Mouse (Mus musculus) lung, postnatal 0 days (tissue): ENCODE results near the gene 1700037H04Rik. TPM values are rescaled to one million over a fixed set of nuclear protein-coding genes. Genes with fewer than 3 reads are reported as not detected.

Experiments used
- ATAC-seq: fragments of 200-750 bp; cut with Nextera tagmentation; 2 replicates; pipeline ENCODE4 v1.8.0; 2017; ENCODE audit warnings: moderate library complexity
- DNase-seq: peaks from one replicate; pipeline ENCODE4 v3.0.0-alpha.2; 2016; ENCODE audit warnings: low spot score
- H3K27ac ChIP-seq: fragments of 300-500 bp; sonication (generic); 2 replicates; pipeline ENCODE4 v1.5.1; 2014; ENCODE audit warnings: antibody characterized with exemption, mild to moderate bottlenecking, low read length, mixed read lengths
- H3K27me3 ChIP-seq: fragments of 300-500 bp; sonication (generic); replicated peaks from 2 replicates; pipeline ENCODE4 v1.6.1; 2014; ENCODE audit warnings: low read length, mixed read lengths; ENCODE audit not compliant: insufficient read depth
- H3K36me3 ChIP-seq: fragments of 300-500 bp; sonication (generic); 2 replicates; pipeline ENCODE4 v1.6.1; 2014; ENCODE audit warnings: low read length, mixed read lengths; ENCODE audit not compliant: insufficient read depth
- H3K4me1 ChIP-seq: fragments of 300-500 bp; sonication (generic); 2 replicates; pipeline ENCODE4 v1.6.1; 2014; ENCODE audit warnings: antibody characterized with exemption, low read depth, low read length, mixed read lengths; ENCODE audit not compliant: insufficient read depth
- H3K4me2 ChIP-seq: fragments of 300-500 bp; sonication (generic); replicated peaks from 2 replicates; pipeline ENCODE4 v1.6.1; 2014; ENCODE audit warnings: low read depth, mild to moderate bottlenecking, low read length, moderate library complexity, mixed read lengths
- H3K4me3 ChIP-seq: fragments of 300-500 bp; sonication (generic); 2 replicates; pipeline ENCODE4 v1.5.1; 2014; ENCODE audit warnings: low read depth, low read length
- H3K9ac ChIP-seq: fragments of 300-500 bp; sonication (generic); replicated peaks from 2 replicates; pipeline ENCODE4 v1.6.1; 2014; ENCODE audit warnings: low read depth, mild to moderate bottlenecking
- H3K9me3 ChIP-seq: fragments of 300-500 bp; sonication (generic); 2 replicates; pipeline ENCODE4 v1.6.1; 2016; ENCODE audit warnings: low read length, mixed read lengths
- CTCF ChIP-seq: IDR thresholded peaks from 2 replicates; pipeline ENCODE4 v1.5.1; 2016; ENCODE audit warnings: antibody characterized with exemption, mild to moderate bottlenecking
- EP300 ChIP-seq: IDR thresholded peaks from 2 replicates; pipeline ENCODE4 v1.6.1; 2016; ENCODE audit warnings: antibody characterized with exemption, mild to moderate bottlenecking, control low read depth
- WGBS: fragments of 180-500 bp; shearing (Covaris S2); extraction: QIAGEN DNeasy Blood & Tissue Kit; methylation state at CpG from one replicate; pipeline ENCODE4 v1.1.7; 2014; 5-methylcytosine and 5-hydroxymethylcytosine counted together
- polyA plus RNA-seq: library from polyadenylated mRNA; unstranded; fragments of >200 nt; fragmentation: Nextera tagmentation; extraction: Ambion mirVana; gene quantifications from 2 replicates; pipeline ENCODE4 v1.2.1, GENCODE M21; 2015

Gene 1700037H04Rik
- polyA plus RNA-seq, 1 experiment from 2014 or later: 28.3 TPM

- ATAC-seq: no peak
- H3K4me2 ChIP-seq: no peak overlapping the region
- no peaks in the 10 kb centered on the region for H3K9me3 ChIP-seq
- H3K27me3 ChIP-seq: 0 out of 2 replicates have a peak, but pooled peaks cover 5% of the 10 kb centered on the region
- TF ChIP-seq EP300 (no peak), CTCF (no peak)
- no peak overlapping the region for H3K4me3 ChIP-seq
- peaks cover 24% of the 10 kb centered on the region for H3K4me1 ChIP-seq
- 60% methylated on average over 1 of the region's 1 CpGs for WGBS
- DNase-seq: no peak
- H3K36me3 ChIP-seq: no peaks in the 10 kb centered on the region
- H3K9ac ChIP-seq: no peak overlapping the region
- H3K27ac ChIP-seq: peak overlapping the region; percentile 59; the same call in 1 of the 2 replicates
These were observed 16.0 kb upstream of the 1700037H04Rik start for GRCm38 (mm10) chr2:131175945-131176309.

GRCm38 (mm10) chr2:131175286-131175944 is 15.5 kb upstream of the 1700037H04Rik start:
- Histone ChIP-seq H3K36me3 (0 out of 2 replicates have a peak, but pooled peaks cover 3% of the 10 kb centered on the region), H3K4me1 (peaks cover 24% of the 10 kb centered on the region), H3K27me3 (0 out of 2 replicates have a peak, but pooled peaks cover 5% of the 10 kb centered on the region), H3K4me3 (no peak overlapping the region), H3K27ac (0 out of 2 replicates have a peak overlapping the region, but pooled peaks have one; percentile 59), H3K9me3 (no peaks in the 10 kb centered on the region), H3K9ac (no peak overlapping the region), H3K4me2 (no peak overlapping the region)
- DNase-seq (no peak), ATAC-seq (no peak)
- TF ChIP-seq CTCF: no peak
- TF ChIP-seq EP300: no peak
- WGBS: 72% methylated on average over 3 of the region's 3 CpGs

- H3K4me1 ChIP-seq: peaks cover 24% of the 10 kb centered on the region
- H3K4me3 ChIP-seq: peak overlapping the region; percentile 35
- ATAC-seq: peak; percentile 36
- peak; percentile 95 for DNase-seq
- H3K9ac ChIP-seq: no peak overlapping the region; the same call in 1 of the 2 replicates
- H3K4me2 ChIP-seq: peak overlapping the region; percentile 65
- 0 out of 2 replicates have a peak, but pooled peaks cover 3% of the 10 kb centered on the region for H3K36me3 ChIP-seq
- 5% methylated on average over 11 of the region's 11 CpGs for WGBS
- H3K27me3 ChIP-seq: 0 out of 2 replicates have a peak, but pooled peaks cover 5% of the 10 kb centered on the region
- TF ChIP-seq CTCF (no peak), EP300 (no peak)
- no peak overlapping the region for H3K27ac ChIP-seq
- H3K9me3 ChIP-seq: no peaks in the 10 kb centered on the region
These were observed 14.8 kb upstream of the 1700037H04Rik start for GRCm38 (mm10) chr2:131174700-131175099.

- DNase-seq (no peak), ATAC-seq (no peak)
- 0 out of 2 replicates have a peak, but pooled peaks cover 5% of the 10 kb centered on the region for H3K27me3 ChIP-seq
- H3K4me2 ChIP-seq: no peak overlapping the region
- no peak for TF ChIP-seq EP300
- no peak for TF ChIP-seq CTCF
- no peak overlapping the region for H3K4me3 ChIP-seq
- 62% methylated on average over 9 of the region's 9 CpGs for WGBS
- no peak overlapping the region for H3K9ac ChIP-seq
- no peak overlapping the region for H3K27ac ChIP-seq
- peaks cover 7% of the 10 kb centered on the region; the same call in 1 of the 2 replicates for H3K4me1 ChIP-seq
- 0 out of 2 replicates have a peak, but pooled peaks cover 3% of the 10 kb centered on the region for H3K36me3 ChIP-seq
- H3K9me3 ChIP-seq: no peaks in the 10 kb centered on the region
These were observed 12.4 kb upstream of the 1700037H04Rik start for GRCm38 (mm10) chr2:131172322-131172721.

GRCm38 (mm10) chr2:131171401-131172104 is 11.7 kb upstream of the 1700037H04Rik start:
- Histone ChIP-seq H3K9me3 (no peaks in the 10 kb centered on the region), H3K4me1 (peaks cover 5% of the 10 kb centered on the region; the same call in 1 of the 2 replicates), H3K9ac (no peak overlapping the region), H3K4me3 (no peak overlapping the region), H3K27me3 (0 out of 2 replicates have a peak, but pooled peaks cover 5% of the 10 kb centered on the region), H3K36me3 (0 out of 2 replicates have a peak, but pooled peaks cover 3% of the 10 kb centered on the region), H3K27ac (no peak overlapping the region), H3K4me2 (peak overlapping the region; percentile 34)
- DNase-seq: no peak
- ATAC-seq: peak; percentile 36; the same call in 1 of the 2 replicates
- peak; percentile 38 for TF ChIP-seq CTCF
- no peak for TF ChIP-seq EP300
- WGBS: 21% methylated on average over 42 of the region's 43 CpGs

- Histone ChIP-seq H3K4me2 (peak overlapping the region; percentile 34; the same call in 1 of the 2 replicates), H3K27me3 (0 out of 2 replicates have a peak, but pooled peaks cover 5% of the 10 kb centered on the region), H3K36me3 (0 out of 2 replicates have a peak, but pooled peaks cover 3% of the 10 kb centered on the region), H3K4me1 (peaks cover 5% of the 10 kb centered on the region; the same call in 1 of the 2 replicates), H3K9me3 (no peaks in the 10 kb centered on the region), H3K9ac (no peak overlapping the region), H3K27ac (no peak overlapping the region), H3K4me3 (no peak overlapping the region)
- ATAC-seq: no peak
- TF ChIP-seq EP300 (no peak), CTCF (no peak)
- WGBS: 34% methylated on average over 9 of the region's 9 CpGs
- no peak for DNase-seq
These were observed 11.1 kb upstream of the 1700037H04Rik start for GRCm38 (mm10) chr2:131170936-131171335.
